In the genomic region with DNA sequence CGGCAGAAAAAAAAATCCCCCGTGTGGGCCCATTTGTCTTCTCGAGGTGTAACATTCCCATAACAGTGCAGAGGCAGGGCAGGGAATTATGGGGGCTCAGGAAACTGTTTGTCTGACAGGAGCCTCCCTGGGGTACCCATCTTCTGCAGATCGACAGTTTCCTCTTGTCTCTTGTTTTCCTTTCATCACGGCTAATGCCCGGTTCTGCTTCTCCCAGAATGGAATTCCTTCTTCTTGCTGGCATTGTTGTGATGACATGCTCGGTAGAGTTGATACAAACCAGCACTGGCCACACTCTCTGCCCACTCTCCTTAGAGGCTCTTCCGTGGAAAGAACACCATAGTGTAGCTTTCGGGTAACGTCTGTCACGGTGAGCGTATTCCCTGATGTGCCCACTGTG, we compare ENCODE assay signal across 14 mouse cellular contexts. TPM values are rescaled to one million over a fixed set of nuclear protein-coding genes. Genes with fewer than 3 reads are reported as not detected.
A peak's percentile ranks its signal among the peaks of the same experiment; 100 is the strongest.
DNase-seq lines count a peak whose midpoint lies in the region; ATAC-seq and TF ChIP-seq lines count a peak whose summit lies in the region.
"Had no signal": no experiment of that assay in that cellular context is flagged by ENCODE, and none has a peak within 500 bp of the region (broad histone marks: within the 10 kb centered on the region; RNA-seq: fewer than 3 reads in every experiment).

No protein-coding gene starts in this region.

- H3K9ac ChIP-seq in heart, embryonic 11.5 days (ENCODE audit: low read depth, low read length): no peak overlapping the region
- no peak overlapping the region for H3K9ac ChIP-seq in midbrain, postnatal 0 days (replicated peaks; ENCODE audit: low read length, poor library complexity, severe bottlenecking)
- no peak overlapping the region for H3K9ac ChIP-seq in hindbrain, embryonic 14.5 days
- no peak overlapping the region for H3K9ac ChIP-seq in neural tube, embryonic 13.5 days

- no peak for TF ChIP-seq CTCF in midbrain, postnatal 0 days (IDR thresholded peaks at IDR 0.05)

- no peak for DNase-seq in heart, adult 18-20 months
- no peak for DNase-seq in midbrain, embryonic 10.5 days (ENCODE audit: low spot score)
- DNase-seq in midbrain, postnatal 0 days (ENCODE audit: low spot score): no peak
- no peak for DNase-seq in hindbrain, embryonic 14.5 days (ENCODE audit: low spot score)
- no peak for DNase-seq in left cerebral cortex, postnatal 36 days (ENCODE audit: low spot score in 2 of 2)
- DNase-seq: cerebellum, adult 18-20 months; gastrocnemius, postnatal 25 days; kidney, adult 18-20 months; kidney, postnatal 4 days; lung, adult 2 months had no signal

- no peaks in the 10 kb centered on the region for H3K27me3 ChIP-seq in heart, embryonic 11.5 days (ENCODE audit: control insufficient read depth, insufficient read depth, low read length)
- 0 out of 2 replicates have a peak, but pooled peaks cover 4% of the 10 kb centered on the region for H3K27me3 ChIP-seq in midbrain, embryonic 10.5 days (ENCODE audit: low read depth, poor library complexity, severe bottlenecking)
- no peaks in the 10 kb centered on the region for H3K27me3 ChIP-seq in midbrain, postnatal 0 days (ENCODE audit: insufficient read depth, low read length)
- no peaks in the 10 kb centered on the region for H3K27me3 ChIP-seq in hindbrain, embryonic 14.5 days (ENCODE audit: control insufficient read depth, insufficient read depth, low read length)
- no peaks in the 10 kb centered on the region for H3K27me3 ChIP-seq in neural tube, embryonic 13.5 days

- peak overlapping the region; percentile 3; the same call in 1 of the 2 replicates for H3K27ac ChIP-seq in heart, embryonic 11.5 days (ENCODE audit: low read depth, low read length)
- peak overlapping the region; percentile 76; the same call in 1 of the 2 replicates for H3K27ac ChIP-seq in midbrain, embryonic 10.5 days (replicated peaks)
- H3K27ac ChIP-seq in midbrain, postnatal 0 days (ENCODE audit: low read depth, low read length): no peak overlapping the region
- peak overlapping the region; percentile 63; the same call in 1 of the 2 replicates for H3K27ac ChIP-seq in hindbrain, embryonic 14.5 days
- H3K27ac ChIP-seq in neural tube, embryonic 13.5 days (replicated peaks): peak overlapping the region; percentile 81

- peaks cover 33% of the 10 kb centered on the region for H3K4me1 ChIP-seq in heart, embryonic 11.5 days (ENCODE audit: control insufficient read depth, insufficient read depth, low read length)
- H3K4me1 ChIP-seq in midbrain, embryonic 10.5 days: peaks cover 33% of the 10 kb centered on the region
- H3K4me1 ChIP-seq in midbrain, postnatal 0 days (ENCODE audit: insufficient read depth, low read length): no peaks in the 10 kb centered on the region
- peaks cover 26% of the 10 kb centered on the region for H3K4me1 ChIP-seq in hindbrain, embryonic 14.5 days (replicated peaks; ENCODE audit: control insufficient read depth, insufficient read depth, low read length)
- peaks cover 53% of the 10 kb centered on the region for H3K4me1 ChIP-seq in neural tube, embryonic 13.5 days (replicated peaks)

- H3K36me3 ChIP-seq in heart, embryonic 11.5 days (ENCODE audit: control insufficient read depth, insufficient read depth, low read length): no peaks in the 10 kb centered on the region
- H3K36me3 ChIP-seq in midbrain, embryonic 10.5 days: no peaks in the 10 kb centered on the region
- no peaks in the 10 kb centered on the region for H3K36me3 ChIP-seq in midbrain, postnatal 0 days (ENCODE audit: insufficient read depth, low read length)
- no peaks in the 10 kb centered on the region for H3K36me3 ChIP-seq in hindbrain, embryonic 14.5 days (replicated peaks; ENCODE audit: control insufficient read depth, insufficient read depth)
- no peaks in the 10 kb centered on the region for H3K36me3 ChIP-seq in neural tube, embryonic 13.5 days

- intact Hi-C loops in left cerebral cortex, postnatal 36 days (cut with DNase I): no loop called here

- no peaks in the 10 kb centered on the region for H3K9me3 ChIP-seq in heart, embryonic 11.5 days (replicated peaks; ENCODE audit: control insufficient read depth, low read length)
- no peaks in the 10 kb centered on the region for H3K9me3 ChIP-seq in midbrain, embryonic 10.5 days (replicated peaks)
- no peaks in the 10 kb centered on the region for H3K9me3 ChIP-seq in midbrain, postnatal 0 days (ENCODE audit: low read length)
- no peaks in the 10 kb centered on the region for H3K9me3 ChIP-seq in hindbrain, embryonic 14.5 days (ENCODE audit: control insufficient read depth, low read length)
- H3K9me3 ChIP-seq in neural tube, embryonic 13.5 days: no peaks in the 10 kb centered on the region

- no peak overlapping the region for H3K4me2 ChIP-seq in heart, embryonic 11.5 days
- H3K4me2 ChIP-seq in midbrain, postnatal 0 days (ENCODE audit: low read depth, low read length, poor library complexity, severe bottlenecking): no peak overlapping the region
- H3K4me2 ChIP-seq in hindbrain, embryonic 14.5 days (replicated peaks): no peak overlapping the region
- no peak overlapping the region for H3K4me2 ChIP-seq in neural tube, embryonic 13.5 days

- no peak for ATAC-seq in heart, embryonic 11.5 days (replicated peaks; ENCODE audit: insufficient number of reproducible peaks, low FRiP score, low TSS enrichment)
- no peak for ATAC-seq in midbrain, postnatal 0 days (ENCODE audit: low FRiP score)
- no peak for ATAC-seq in hindbrain, embryonic 14.5 days (ENCODE audit: low FRiP score)
- ATAC-seq in neural tube, embryonic 13.5 days (ENCODE audit: low read depth): no peak

- WGBS in heart, embryonic 11.5 days (ENCODE audit: insufficient replicate concordance): 21% methylated on average over 12 of the region's 12 CpGs
- 40% methylated on average over 12 of the region's 12 CpGs for WGBS in midbrain, embryonic 10.5 days
- 21% methylated on average over 12 of the region's 12 CpGs for WGBS in midbrain, postnatal 0 days
- 18% methylated on average over 12 of the region's 12 CpGs for WGBS in hindbrain, embryonic 14.5 days
- 40% methylated on average over 12 of the region's 12 CpGs for WGBS in neural tube, embryonic 13.5 days

- H3K4me3 ChIP-seq in heart, embryonic 11.5 days (ENCODE audit: low read depth, low read length): no peak overlapping the region
- H3K4me3 ChIP-seq in midbrain, embryonic 10.5 days: no peak overlapping the region
- H3K4me3 ChIP-seq in midbrain, postnatal 0 days (ENCODE audit: low read depth, low read length): no peak overlapping the region
- H3K4me3 ChIP-seq in hindbrain, embryonic 14.5 days (replicated peaks; ENCODE audit: low read length): no peak overlapping the region
- no peak overlapping the region for H3K4me3 ChIP-seq in neural tube, embryonic 13.5 days

RNA-seq across cellular contexts. Expression of a gene that starts 19.9 kb away (rescaled TPM):
- 7.2 and 8.1 TPM in 2 replicates for polyA plus RNA-seq in heart, embryonic 11.5 days (2014; fragmentation: Nextera tagmentation; extraction: Ambion mirVana)
- under 1 TPM; 0.15 to 0.22 TPM for total RNA-seq in heart, adult 18-20 months (2021)
- 12.8 and 18.4 TPM in 2 replicates for polyA plus RNA-seq in midbrain, embryonic 10.5 days (2016; fragmentation: Nextera tagmentation; extraction: Ambion mirVana)
- 48.1 and 54.7 TPM in 2 replicates for total RNA-seq in midbrain, postnatal 0 days (2014; rRNA removed)
- 46.6 and 50.3 TPM in 2 replicates for polyA plus RNA-seq in midbrain, postnatal 0 days (2015; fragmentation: Nextera tagmentation; extraction: Ambion mirVana)
- polyA plus RNA-seq in hindbrain, embryonic 14.5 days (2014; fragmentation: Nextera tagmentation; extraction: Ambion mirVana): 39.9 and 45.2 TPM in 2 replicates
- 31.8 and 34.3 TPM in 2 replicates for polyA plus RNA-seq in neural tube, embryonic 13.5 days (2015; fragmentation: Nextera tagmentation; extraction: Ambion mirVana)
- 10 to 100 TPM; 32.4 to 47.1 TPM for total RNA-seq in left cerebral cortex, postnatal 36 days (2021)
- total RNA-seq: hematopoietic stem cell, adult 5-6 weeks; liver, adult 2 months had no signal
- polyA plus RNA-seq: liver, adult 2 months had no signal
